Mouse (Mus musculus): ENCODE results near the gene Pnrc1. TPM values are rescaled to one million over a fixed set of nuclear protein-coding genes. Genes with fewer than 3 reads are reported as not detected.
A peak's percentile ranks its signal among the peaks of the same experiment; 100 is the strongest.

The Pnrc1 gene
- polyA plus RNA-seq, 1 experiment from 2014 or later: 58.7 TPM

GRCm38 (mm10) chr4:33243016-33243758 is 46.8 kb downstream of the Pnrc1 start:
- DNase-seq (ENCODE audit: low spot score) (no peak), ATAC-seq (replicated peaks; ENCODE audit: low FRiP score) (no peak)
- Histone ChIP-seq H3K27ac (ENCODE audit: low read depth, low read length) (peak overlapping the region; percentile 44; the same call in 1 of the 2 replicates), H3K9me3 (ENCODE audit: control insufficient read depth, low read length) (no peaks in the 10 kb centered on the region), H3K4me1 (replicated peaks; ENCODE audit: control insufficient read depth, insufficient read depth, low read length) (peaks cover 17% of the 10 kb centered on the region), H3K36me3 (ENCODE audit: control insufficient read depth, insufficient read depth, low read length) (peaks cover 14% of the 10 kb centered on the region; the same call in 1 of the 2 replicates), H3K4me3 (ENCODE audit: low read depth, low read length) (no peak overlapping the region), H3K4me2 (no peak overlapping the region), H3K27me3 (replicated peaks; ENCODE audit: control insufficient read depth, insufficient read depth, low read length) (no peaks in the 10 kb centered on the region), H3K9ac (ENCODE audit: low read depth, low read length) (no peak overlapping the region)
- 58% methylated on average over 12 of the region's 12 CpGs for WGBS

GRCm38 (mm10) chr4:33242536-33242935 is 47.4 kb downstream of the Pnrc1 start:
- DNase-seq (ENCODE audit: low spot score): no peak
- H3K4me1 ChIP-seq (replicated peaks; ENCODE audit: control insufficient read depth, insufficient read depth, low read length): peaks cover 17% of the 10 kb centered on the region
- H3K9me3 ChIP-seq (ENCODE audit: control insufficient read depth, low read length): no peaks in the 10 kb centered on the region
- peak overlapping the region; percentile 44 for H3K27ac ChIP-seq (ENCODE audit: low read depth, low read length)
- H3K9ac ChIP-seq (ENCODE audit: low read depth, low read length): no peak overlapping the region
- ATAC-seq (replicated peaks; ENCODE audit: low FRiP score): 0 out of 2 replicates have a peak, but pooled peaks have one; percentile 7
- peaks cover 14% of the 10 kb centered on the region; the same call in 1 of the 2 replicates for H3K36me3 ChIP-seq (ENCODE audit: control insufficient read depth, insufficient read depth, low read length)
- 49% methylated on average over 5 of the region's 5 CpGs for WGBS
- H3K4me2 ChIP-seq: no peak overlapping the region
- no peak overlapping the region for H3K4me3 ChIP-seq (ENCODE audit: low read depth, low read length)
- no peaks in the 10 kb centered on the region for H3K27me3 ChIP-seq (replicated peaks; ENCODE audit: control insufficient read depth, insufficient read depth, low read length)

GRCm38 (mm10) chr4:33230881-33231280 is 59.1 kb downstream of the Pnrc1 start:
- H3K36me3 ChIP-seq (ENCODE audit: control insufficient read depth, insufficient read depth, low read length): no peaks in the 10 kb centered on the region
- no peaks in the 10 kb centered on the region for H3K27me3 ChIP-seq (replicated peaks; ENCODE audit: control insufficient read depth, insufficient read depth, low read length)
- no peak for DNase-seq (ENCODE audit: low spot score)
- ATAC-seq (replicated peaks; ENCODE audit: low FRiP score): no peak
- no peak overlapping the region for H3K27ac ChIP-seq (ENCODE audit: low read depth, low read length)
- no peaks in the 10 kb centered on the region for H3K9me3 ChIP-seq (ENCODE audit: control insufficient read depth, low read length)
- no peak overlapping the region for H3K4me3 ChIP-seq (ENCODE audit: low read depth, low read length)
- no peaks in the 10 kb centered on the region for H3K4me1 ChIP-seq (replicated peaks; ENCODE audit: control insufficient read depth, insufficient read depth, low read length)
- 86% methylated on average over 18 of the region's 18 CpGs for WGBS
- H3K9ac ChIP-seq (ENCODE audit: low read depth, low read length): no peak overlapping the region
- H3K4me2 ChIP-seq: no peak overlapping the region

GRCm38 (mm10) chr4:33229639-33230038 is 60.3 kb downstream of the Pnrc1 start:
- WGBS: 58% methylated on average over 4 of the region's 4 CpGs
- H3K4me2 ChIP-seq: no peak overlapping the region
- H3K4me1 ChIP-seq (replicated peaks; ENCODE audit: control insufficient read depth, insufficient read depth, low read length): no peaks in the 10 kb centered on the region
- H3K36me3 ChIP-seq (ENCODE audit: control insufficient read depth, insufficient read depth, low read length): no peaks in the 10 kb centered on the region
- no peak overlapping the region for H3K4me3 ChIP-seq (ENCODE audit: low read depth, low read length)
- H3K27me3 ChIP-seq (replicated peaks; ENCODE audit: control insufficient read depth, insufficient read depth, low read length): no peaks in the 10 kb centered on the region
- no peaks in the 10 kb centered on the region for H3K9me3 ChIP-seq (ENCODE audit: control insufficient read depth, low read length)
- H3K9ac ChIP-seq (ENCODE audit: low read depth, low read length): no peak overlapping the region
- DNase-seq (ENCODE audit: low spot score): no peak
- ATAC-seq (replicated peaks; ENCODE audit: low FRiP score): no peak
- H3K27ac ChIP-seq (ENCODE audit: low read depth, low read length): no peak overlapping the region

GRCm38 (mm10) chr4:33227164-33227563 is 62.8 kb downstream of the Pnrc1 start:
- H3K4me3 ChIP-seq (ENCODE audit: low read depth, low read length): no peak overlapping the region
- WGBS: 75% methylated on average over 7 of the region's 7 CpGs
- no peaks in the 10 kb centered on the region for H3K4me1 ChIP-seq (replicated peaks; ENCODE audit: control insufficient read depth, insufficient read depth, low read length)
- DNase-seq (ENCODE audit: low spot score) (no peak), ATAC-seq (replicated peaks; ENCODE audit: low FRiP score) (no peak)
- H3K36me3 ChIP-seq (ENCODE audit: control insufficient read depth, insufficient read depth, low read length): no peaks in the 10 kb centered on the region
- H3K4me2 ChIP-seq: no peak overlapping the region
- H3K9me3 ChIP-seq (ENCODE audit: control insufficient read depth, low read length): no peaks in the 10 kb centered on the region
- H3K27ac ChIP-seq (ENCODE audit: low read depth, low read length): no peak overlapping the region
- no peak overlapping the region for H3K9ac ChIP-seq (ENCODE audit: low read depth, low read length)
- H3K27me3 ChIP-seq (replicated peaks; ENCODE audit: control insufficient read depth, insufficient read depth, low read length): no peaks in the 10 kb centered on the region

- no peak overlapping the region for H3K27ac ChIP-seq (ENCODE audit: low read depth, low read length)
- H3K4me1 ChIP-seq (replicated peaks; ENCODE audit: control insufficient read depth, insufficient read depth, low read length): no peaks in the 10 kb centered on the region
- no peak overlapping the region for H3K4me3 ChIP-seq (ENCODE audit: low read depth, low read length)
- no peak overlapping the region for H3K9ac ChIP-seq (ENCODE audit: low read depth, low read length)
- no peak for DNase-seq (ENCODE audit: low spot score)
- ATAC-seq (replicated peaks; ENCODE audit: low FRiP score): no peak
- H3K27me3 ChIP-seq (replicated peaks; ENCODE audit: control insufficient read depth, insufficient read depth, low read length): no peaks in the 10 kb centered on the region
- no peak overlapping the region for H3K4me2 ChIP-seq
- WGBS: 64% methylated on average over 7 of the region's 7 CpGs
- H3K36me3 ChIP-seq (ENCODE audit: control insufficient read depth, insufficient read depth, low read length): no peaks in the 10 kb centered on the region
- H3K9me3 ChIP-seq (ENCODE audit: control insufficient read depth, low read length): no peaks in the 10 kb centered on the region
Observed at GRCm38 (mm10) chr4:33224003-33224675, 65.8 kb downstream of the Pnrc1 start.

GRCm38 (mm10) chr4:33221847-33222246 is 68.1 kb downstream of the Pnrc1 start:
- no peaks in the 10 kb centered on the region for H3K27me3 ChIP-seq (replicated peaks; ENCODE audit: control insufficient read depth, insufficient read depth, low read length)
- no peak for DNase-seq (ENCODE audit: low spot score)
- H3K36me3 ChIP-seq (ENCODE audit: control insufficient read depth, insufficient read depth, low read length): no peaks in the 10 kb centered on the region
- no peak overlapping the region for H3K9ac ChIP-seq (ENCODE audit: low read depth, low read length)
- H3K4me2 ChIP-seq: no peak overlapping the region
- H3K4me3 ChIP-seq (ENCODE audit: low read depth, low read length): no peak overlapping the region
- no peaks in the 10 kb centered on the region for H3K4me1 ChIP-seq (replicated peaks; ENCODE audit: control insufficient read depth, insufficient read depth, low read length)
- H3K27ac ChIP-seq (ENCODE audit: low read depth, low read length): no peak overlapping the region
- H3K9me3 ChIP-seq (ENCODE audit: control insufficient read depth, low read length): no peaks in the 10 kb centered on the region
- 62% methylated on average over 1 of the region's 1 CpGs for WGBS
- ATAC-seq (replicated peaks; ENCODE audit: low FRiP score): no peak

- peaks cover 13% of the 10 kb centered on the region for H3K27me3 ChIP-seq (replicated peaks; ENCODE audit: control insufficient read depth, insufficient read depth, low read length)
- H3K27ac ChIP-seq (ENCODE audit: low read depth, low read length): no peak within 1 kb of the TSS
- no peaks in the 10 kb centered on the region for H3K9me3 ChIP-seq (ENCODE audit: control insufficient read depth, low read length)
- H3K4me2 ChIP-seq: peak within 1 kb of the TSS; percentile 98
- ATAC-seq (replicated peaks; ENCODE audit: low FRiP score) (0 out of 2 replicates have a peak, but pooled peaks have one; percentile 15), DNase-seq (ENCODE audit: low spot score) (peak; percentile 41)
- peak within 1 kb of the TSS; percentile 63 for H3K9ac ChIP-seq (ENCODE audit: low read depth, low read length)
- 4% methylated on average over 65 of the region's 65 CpGs for WGBS
- H3K36me3 ChIP-seq (ENCODE audit: control insufficient read depth, insufficient read depth, low read length): no peaks in the 10 kb centered on the region
- peak within 1 kb of the TSS; percentile 61 for H3K4me3 ChIP-seq (ENCODE audit: low read depth, low read length)
- H3K4me1 ChIP-seq (replicated peaks; ENCODE audit: control insufficient read depth, insufficient read depth, low read length): 0 out of 2 replicates have a peak, but pooled peaks cover 4% of the 10 kb centered on the region
Observed at GRCm38 (mm10) chr4:33208881-33209841, 80.8 kb downstream of the Pnrc1 start, which contains the start of gene Srsf12. Gene Srsf12, plus strand, starts transcription at chr4:33208991.
